Mouse (Mus musculus): ENCODE data around the gene Tmem107.
A peak's percentile ranks its signal among the peaks of the same experiment; 100 is the strongest.

Gene Tmem107

GRCm38 (mm10) chr11:69059357-69059974 lies 11.1 kb upstream of the Tmem107 start, which contains the start of gene Borcs6:
Borcs6 (plus strand) TSS chr11:69059717.
- peak; percentile 73 for DNase-seq (ENCODE audit: low spot score)

GRCm38 (mm10) chr11:69059975-69060411 lies 10.6 kb upstream of the Tmem107 start:
- DNase-seq (ENCODE audit: low spot score) = no peak

GRCm38 (mm10) chr11:69060448-69061254 lies 10.0 kb upstream of the Tmem107 start:
- DNase-seq (ENCODE audit: low spot score) = no peak

GRCm38 (mm10) chr11:69061255-69061912 lies 9.2 kb upstream of the Tmem107 start:
- DNase-seq (ENCODE audit: low spot score) = no peak

- no peak for DNase-seq (ENCODE audit: low spot score)
Observed at GRCm38 (mm10) chr11:69062194-69062760, 8.3 kb upstream of the Tmem107 start.

GRCm38 (mm10) chr11:69062761-69063224 lies 7.8 kb upstream of the Tmem107 start:
- peak; percentile 88 for DNase-seq (ENCODE audit: low spot score)

GRCm38 (mm10) chr11:69063413-69064201 lies 7.0 kb upstream of the Tmem107 start:
- peak; percentile 64 for DNase-seq (ENCODE audit: low spot score)

GRCm38 (mm10) chr11:69064259-69065133 lies 6.1 kb upstream of the Tmem107 start:
- no peak for DNase-seq (ENCODE audit: low spot score)

- no peak for DNase-seq (ENCODE audit: low spot score)
Observed at GRCm38 (mm10) chr11:69065394-69065925, 5.1 kb upstream of the Tmem107 start.

GRCm38 (mm10) chr11:69066163-69066861 lies 4.3 kb upstream of the Tmem107 start:
- DNase-seq (ENCODE audit: low spot score) = no peak

GRCm38 (mm10) chr11:69066956-69067355 lies 3.6 kb upstream of the Tmem107 start:
- no peak for DNase-seq (ENCODE audit: low spot score)

- no peak for DNase-seq (ENCODE audit: low spot score)
Observed at GRCm38 (mm10) chr11:69067601-69068000, 3.0 kb upstream of the Tmem107 start.

GRCm38 (mm10) chr11:69070093-69070492 lies 513 bp upstream of the Tmem107 start:
- DNase-seq (ENCODE audit: low spot score) = no peak

- no peak for DNase-seq (ENCODE audit: low spot score)
Observed at GRCm38 (mm10) chr11:69071262-69071661, 656 bp downstream of the Tmem107 start.

GRCm38 (mm10) chr11:69072234-69072633 lies 1.6 kb downstream of the Tmem107 start:
- no peak for DNase-seq (ENCODE audit: low spot score)

GRCm38 (mm10) chr11:69072666-69073064 lies 2.1 kb downstream of the Tmem107 start:
- no peak for DNase-seq (ENCODE audit: low spot score)

GRCm38 (mm10) chr11:69073065-69073888 lies 2.7 kb downstream of the Tmem107 start:
- no peak for DNase-seq (ENCODE audit: low spot score)

- DNase-seq (ENCODE audit: low spot score) = no peak
Observed at GRCm38 (mm10) chr11:69073951-69074775, 3.6 kb downstream of the Tmem107 start.
